Mouse (Mus musculus) lung, postnatal 0 days (tissue): ENCODE results near the gene Mad2l2.

Experiments
- CTCF ChIP-seq: IDR thresholded peaks from 2 replicates; pipeline ENCODE4 v1.5.1; 2016; ENCODE audit warnings: antibody characterized with exemption, mild to moderate bottlenecking
- EP300 ChIP-seq: IDR thresholded peaks from 2 replicates; pipeline ENCODE4 v1.6.1; 2016; ENCODE audit warnings: antibody characterized with exemption, mild to moderate bottlenecking, control low read depth

DNA sequence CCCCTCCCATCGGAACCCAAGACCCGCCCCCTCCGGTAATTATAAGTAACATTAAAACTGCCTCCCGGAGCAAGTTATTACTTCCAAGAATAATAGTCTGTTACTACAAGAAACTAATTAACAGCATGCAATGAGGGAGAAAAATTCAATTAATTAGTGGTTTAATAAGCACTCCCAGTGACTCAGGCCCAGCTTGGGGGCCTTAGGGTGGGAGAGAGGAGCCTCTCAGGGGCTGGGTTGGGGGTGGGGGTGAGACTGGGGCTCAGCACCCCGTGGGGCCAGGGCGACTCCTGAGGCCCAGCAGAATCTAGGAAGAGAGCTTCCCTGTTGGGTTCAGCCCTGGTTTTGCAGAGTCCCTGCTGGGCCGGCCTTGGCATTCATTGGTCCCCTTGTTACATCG lies 52.2 kb downstream of the Mad2l2 start:
- TF ChIP-seq EP300 (no peak), CTCF (no peak)
